Mouse (Mus musculus) myocyte (in vitro differentiated cells): ENCODE data around the gene ccdc198.
"Not testable (repeated sequence)": the region's sequence is repeated elsewhere in the genome, so short reads cannot be mapped to it uniquely, and the experiment has no call there.

Source experiments
- CEBPB ChIP-seq: IDR thresholded peaks from 2 replicates; pipeline ENCODE4 v1.6.1; 2011; ENCODE audit warnings: mild to moderate bottlenecking, moderate library complexity; ENCODE audit not compliant: poor library complexity, insufficient read depth, severe bottlenecking
- E2F4 ChIP-seq: IDR thresholded peaks from one replicate; pipeline ENCODE4 v1.6.1; 2011; ENCODE audit warnings: mild to moderate bottlenecking, control low read depth, moderate library complexity; ENCODE audit not compliant: insufficient read depth
- MAX ChIP-seq: IDR thresholded peaks from one replicate; pipeline ENCODE4 v1.6.1; 2011; ENCODE audit warnings: low read depth, mild to moderate bottlenecking, control low read depth
- MYOD1 ChIP-seq, 3 experiments: IDR thresholded peaks; one replicate each; pipeline ENCODE4 v1.6.1; 2011; ENCODE audit warnings: control low read depth in 2 of 3, low read depth in 2 of 3, mild to moderate bottlenecking in 2 of 3, moderate library complexity in 1 of 3; ENCODE audit not compliant: insufficient read length in 2 of 3, control insufficient read depth in 1 of 3
- MYOG ChIP-seq, 3 experiments: IDR thresholded peaks; one replicate each; pipeline ENCODE4 v1.6.1; 2011; ENCODE audit warnings: control low read depth in 2 of 3, low read depth in 2 of 3, mild to moderate bottlenecking in 2 of 3; ENCODE audit not compliant: insufficient read length in 2 of 3, control insufficient read depth in 1 of 3, insufficient read depth in 1 of 3
- POLR2A ChIP-seq: IDR thresholded peaks from one replicate; pipeline ENCODE4 v1.6.1; 2011; ENCODE audit warnings: low read depth, mild to moderate bottlenecking, control low read depth, moderate library complexity; ENCODE audit not compliant: insufficient read length
- POLR2AphosphoS2 ChIP-seq: IDR thresholded peaks from one replicate; pipeline ENCODE4 v1.6.1; 2011; ENCODE audit warnings: low read depth, control low read depth; ENCODE audit not compliant: insufficient read length
- USF1 ChIP-seq: IDR thresholded peaks from one replicate; pipeline ENCODE4 v1.6.1; 2011; ENCODE audit warnings: low read depth, mild to moderate bottlenecking, control low read depth, moderate library complexity

DNA sequence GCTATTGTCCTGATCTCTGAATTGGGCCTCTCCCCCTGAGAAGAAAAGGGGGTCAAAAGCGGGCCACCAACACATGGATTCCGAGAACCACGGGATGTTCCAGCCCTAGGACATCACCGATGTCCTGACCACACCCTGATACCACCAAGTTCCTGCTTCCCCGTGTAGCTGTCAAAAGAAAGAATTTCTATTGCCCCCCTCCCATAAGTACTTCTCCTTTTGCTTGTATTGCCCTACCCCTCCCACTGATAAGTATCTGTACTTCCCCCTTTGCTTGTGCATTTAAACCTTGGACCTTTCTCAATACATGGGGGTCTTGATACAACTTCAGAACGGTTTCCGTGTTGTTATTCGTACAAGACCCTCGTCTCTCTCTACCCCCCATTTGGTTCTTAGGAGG lies 33.2 kb upstream of the ccdc198 start:
- not testable (repeated sequence) for TF ChIP-seq USF1; POLR2A; POLR2AphosphoS2; MYOG (IDR thresholded peaks at IDR 0.05; ENCODE audit: control insufficient read depth in 1 of 3, insufficient read depth in 1 of 3, insufficient read length in 2 of 3, low read depth in 2 of 3); CEBPB; MAX; E2F4; MYOD1 (IDR thresholded peaks at IDR 0.05; ENCODE audit: control insufficient read depth in 1 of 3, insufficient read length in 2 of 3, low read depth in 2 of 3)
